Mouse (Mus musculus) CH12.LX (cell line): ENCODE measurements at regions not wholly inside any gene's neighbourhood (a gene's known extent, or its start where the extent isn't known, plus 50 kb on each side); places are given as distances from the start of the nearest gene placed in this dataset.
A peak's percentile ranks its signal among the peaks of the same experiment; 100 is the strongest.

Experiments
- DNase-seq: peaks from one replicate; pipeline ENCODE4 v3.0.0-alpha.2; 2013; ENCODE audit errors: extremely low read depth
- H3K27ac ChIP-seq: 2 replicates; pipeline ENCODE4 v1.5.1; 2012; ENCODE audit warnings: low read depth, mild to moderate bottlenecking, control low read depth, moderate library complexity; ENCODE audit not compliant: insufficient read depth
- H3K27me3 ChIP-seq: replicated peaks from 2 replicates; pipeline ENCODE3; 2012; ENCODE audit warnings: inconsistent platforms
- H3K36me3 ChIP-seq, 2 experiments: replicated peaks in 1 of 2; 2 replicates each; pipeline versions ENCODE3 to v1.6.1; 2012; ENCODE audit warnings: inconsistent platforms in 1 of 2, low read length in 1 of 2, mild to moderate bottlenecking in 1 of 2, mixed read lengths in 1 of 2, moderate library complexity in 1 of 2; ENCODE audit not compliant: control insufficient read depth in 1 of 2, insufficient read depth in 1 of 2
- H3K4me1 ChIP-seq, 2 experiments: 2 replicates each; pipeline ENCODE4 v1.6.1; 2012; ENCODE audit warnings: inconsistent platforms in 1 of 2, moderate library complexity in 1 of 2; ENCODE audit not compliant: insufficient read depth in 2 of 2, control insufficient read depth in 1 of 2
- H3K4me2 ChIP-seq: 2 replicates; pipeline ENCODE4 v1.6.1; 2012; ENCODE audit warnings: low read depth, mild to moderate bottlenecking, control low read depth; ENCODE audit not compliant: poor library complexity, insufficient read depth, severe bottlenecking
- H3K4me3 ChIP-seq, 3 experiments: fragments of 150-350 bp in 1 of 3; sonication (generic) in 1 of 3; replicated peaks in 1 of 3; 2 replicates each; pipeline versions ENCODE3 to v1.5.1; 2011 to 2012; ENCODE audit warnings: low read depth in 2 of 3, low read length in 2 of 3, mild to moderate bottlenecking in 2 of 3, moderate library complexity in 2 of 3, control low read depth in 1 of 3, improper control_type of control experiment in 1 of 3, inconsistent platforms in 1 of 3, mixed read lengths in 1 of 3; ENCODE audit not compliant: poor library complexity in 1 of 3
- H3K79me2 ChIP-seq: replicated peaks from 2 replicates; pipeline ENCODE4 v1.6.1; 2012; ENCODE audit warnings: mild to moderate bottlenecking, moderate library complexity; ENCODE audit not compliant: control insufficient read depth, poor library complexity, insufficient read depth, severe bottlenecking; ENCODE audit errors: extremely low read depth
- H3K9ac ChIP-seq: 2 replicates; pipeline ENCODE4 v1.6.1; 2012; ENCODE audit warnings: low read depth, mild to moderate bottlenecking, control low read depth, moderate library complexity; ENCODE audit not compliant: insufficient read depth
- H3K9me3 ChIP-seq: replicated peaks from 2 replicates; pipeline ENCODE3; 2012; ENCODE audit warnings: low read length, inconsistent platforms, mixed read lengths
- BHLHE40 ChIP-seq: IDR thresholded peaks from 2 replicates; pipeline ENCODE4 v1.6.1; 2011; ENCODE audit warnings: mild to moderate bottlenecking, low read depth, low read length, improper control_type of control experiment
- CHD2 ChIP-seq: IDR thresholded peaks from 2 replicates; pipeline ENCODE4 v1.6.1; 2011; ENCODE audit warnings: low read length, improper control_type of control experiment
- CTCF ChIP-seq, 2 experiments: IDR thresholded peaks in 1 of 2; conservative IDR thresholded peaks in 1 of 2; 2 replicates each; pipeline ENCODE4 v1.5.1; 2011 to 2012; ENCODE audit warnings: low read depth in 2 of 2, low read length in 2 of 2, improper control_type of control experiment in 1 of 2, inconsistent platforms in 1 of 2, mild to moderate bottlenecking in 1 of 2, moderate library complexity in 1 of 2
- E2F4 ChIP-seq: IDR thresholded peaks from 2 replicates; pipeline ENCODE4 v1.6.1; 2011; ENCODE audit warnings: low read depth, low read length, improper control_type of control experiment; ENCODE audit not compliant: insufficient replicate concordance
- ELF1 ChIP-seq: IDR thresholded peaks from 2 replicates; pipeline ENCODE4 v1.6.1; 2014; ENCODE audit warnings: low read depth, mild to moderate bottlenecking, inconsistent platforms, low read length, improper control_type of control experiment
- EP300 ChIP-seq: IDR thresholded peaks from 2 replicates; pipeline ENCODE4 v1.6.1; 2011; ENCODE audit warnings: low read length, improper control_type of control experiment
- IRF4 ChIP-seq: IDR thresholded peaks from 2 replicates; pipeline ENCODE4 v1.6.1; 2014; ENCODE audit warnings: low read depth, mild to moderate bottlenecking, inconsistent platforms, low read length, improper control_type of control experiment
- MAFK ChIP-seq: IDR thresholded peaks from 2 replicates; pipeline ENCODE4 v1.6.1; 2011; ENCODE audit warnings: low read length, improper control_type of control experiment; ENCODE audit not compliant: insufficient replicate concordance
- MAX ChIP-seq: IDR thresholded peaks from 2 replicates; pipeline ENCODE4 v1.6.1; 2011; ENCODE audit warnings: low read length, improper control_type of control experiment
- MAZ ChIP-seq: IDR thresholded peaks from 2 replicates; pipeline ENCODE4 v1.6.1; 2012; ENCODE audit warnings: low read depth, mild to moderate bottlenecking, inconsistent platforms, low read length, improper control_type of control experiment, moderate library complexity
- MEF2A ChIP-seq: IDR thresholded peaks from 2 replicates; pipeline ENCODE4 v1.6.1; 2014; ENCODE audit warnings: low read depth, mild to moderate bottlenecking, inconsistent platforms, low read length, improper control_type of control experiment, borderline replicate concordance
- NELFE ChIP-seq: IDR thresholded peaks from 2 replicates; pipeline ENCODE4 v1.6.1; 2011; ENCODE audit warnings: low read depth, low read length, improper control_type of control experiment
- NRF1 ChIP-seq: IDR thresholded peaks from 2 replicates; pipeline ENCODE4 v1.6.1; 2014; ENCODE audit warnings: low read depth, mild to moderate bottlenecking, inconsistent platforms, low read length, improper control_type of control experiment, moderate library complexity
- POLR2AphosphoS2 ChIP-seq: IDR thresholded peaks from 2 replicates; pipeline ENCODE4 v1.6.1; 2011; ENCODE audit warnings: low read depth, low read length, improper control_type of control experiment
- RAD21 ChIP-seq: IDR thresholded peaks from 2 replicates; pipeline ENCODE4 v1.6.1; 2011; ENCODE audit warnings: low read depth, mild to moderate bottlenecking, low read length, improper control_type of control experiment, moderate library complexity
- RCOR1 ChIP-seq: conservative IDR thresholded peaks from 2 replicates; pipeline ENCODE4 v1.6.1; 2012; ENCODE audit warnings: low read depth, mild to moderate bottlenecking, inconsistent platforms, low read length, improper control_type of control experiment
- SMC3 ChIP-seq: IDR thresholded peaks from 2 replicates; pipeline ENCODE4 v1.6.1; 2011; ENCODE audit warnings: low read depth, low read length, improper control_type of control experiment
- USF1 ChIP-seq: IDR thresholded peaks from 2 replicates; pipeline ENCODE4 v1.6.1; 2014; ENCODE audit warnings: low read depth, mild to moderate bottlenecking, inconsistent platforms, low read length, improper control_type of control experiment
- dilution Hi-C: fragments of 300-500 bp; cut with MboI; formaldehyde crosslinking; loops from 2 replicates; pipeline ENCODE4 v1.14.3; 2020; ENCODE audit warnings: low sequenced_read_pairs; ENCODE audit not compliant: extremely low pct_unique_long_range_greater_than_20kb, extremely low pct_ligation_motif_present
- in situ Hi-C: fragments of 300-500 bp; cut with MboI; formaldehyde crosslinking; loops from 3 replicates; pipeline ENCODE4 v1.14.3; 2019; ENCODE audit warnings: low sequenced_read_pairs, low pct_ligation_motif_present, low pct_unique_long_range_greater_than_20kb, mixed read lengths

GRCm38 (mm10) chr3:38045523-38045922 lies 321.2 kb upstream of the Gm5148 start:
- dilution Hi-C loops = no loop called here

GRCm38 (mm10) chr3:38044338-38044737 lies 320.0 kb upstream of the Gm5148 start:
- H3K9ac ChIP-seq = no peak overlapping the region
- no peak overlapping the region for H3K4me2 ChIP-seq
- TF ChIP-seq BHLHE40 (no peak), ELF1 (no peak), MAFK (no peak), IRF4 (no peak), CTCF (conservative IDR thresholded peaks at IDR 0.05 in 1 of 2, IDR thresholded peaks at IDR 0.05 in 1 of 2; ENCODE audit: low read depth in 2 of 2, low read length in 2 of 2) (no peak), NRF1 (no peak), NELFE (no peak), CHD2 (no peak), MAX (no peak), MAZ (no peak), RCOR1 (no peak)
- H3K27ac ChIP-seq = no peak overlapping the region
- H3K9me3 ChIP-seq = no peaks in the 10 kb centered on the region
- no peaks in the 10 kb centered on the region for H3K79me2 ChIP-seq
- H3K4me3 ChIP-seq = no peak overlapping the region
- dilution Hi-C loops = no loop called here
- in situ Hi-C loops = no loop called here
- no peak for DNase-seq
- peaks cover 11 to 28% of the 10 kb centered on the region in 2 experiments; a peak in 3 of 4 replicates for H3K4me1 ChIP-seq
- H3K27me3 ChIP-seq = no peaks in the 10 kb centered on the region
- H3K36me3 ChIP-seq = no peaks in the 10 kb centered on the region

More at GRCm38 (mm10) chr3:38045523-38045922, 321.2 kb upstream of the Gm5148 start:
- H3K36me3 ChIP-seq = no peaks in the 10 kb centered on the region
- H3K27ac ChIP-seq = no peak overlapping the region
- H3K4me2 ChIP-seq = no peak overlapping the region
- H3K79me2 ChIP-seq = no peaks in the 10 kb centered on the region
- no peak overlapping the region for H3K4me3 ChIP-seq
- peaks cover 6 to 23% of the 10 kb centered on the region in 2 experiments; a peak in 3 of 4 replicates for H3K4me1 ChIP-seq
- in situ Hi-C loops = no loop called here
- no peaks in the 10 kb centered on the region for H3K9me3 ChIP-seq
- no peak overlapping the region for H3K9ac ChIP-seq
- no peaks in the 10 kb centered on the region for H3K27me3 ChIP-seq
- DNase-seq = no peak
- peak; percentile 49 for TF ChIP-seq RAD21
- TF ChIP-seq SMC3 = peak; percentile 23; the same call in 1 of the 2 replicates
- TF ChIP-seq USF1 = no peak
- peak in 1 of 2 experiments; percentile 46; a peak in 2 of 4 replicates for TF ChIP-seq CTCF (conservative IDR thresholded peaks at IDR 0.05 in 1 of 2, IDR thresholded peaks at IDR 0.05 in 1 of 2; ENCODE audit: low read depth in 2 of 2, low read length in 2 of 2)
- TF ChIP-seq CHD2 = no peak

GRCm38 (mm10) chr3:38042614-38043013 lies 318.3 kb upstream of the Gm5148 start:
- H3K9ac ChIP-seq = no peak overlapping the region
- no peaks in the 10 kb centered on the region for H3K27me3 ChIP-seq
- H3K27ac ChIP-seq = no peak overlapping the region
- no peak overlapping the region for H3K4me3 ChIP-seq
- H3K79me2 ChIP-seq = no peaks in the 10 kb centered on the region
- in situ Hi-C loops (no loop called here), dilution Hi-C loops (no loop called here)
- H3K4me1 ChIP-seq = peaks cover 10 to 22% of the 10 kb centered on the region in 2 experiments; a peak in 3 of 4 replicates
- H3K36me3 ChIP-seq = no peaks in the 10 kb centered on the region
- H3K4me2 ChIP-seq = no peak overlapping the region
- H3K9me3 ChIP-seq = no peaks in the 10 kb centered on the region
- TF ChIP-seq BHLHE40 = no peak
- TF ChIP-seq POLR2AphosphoS2 = no peak
- no peak for TF ChIP-seq E2F4
- TF ChIP-seq NELFE = no peak
- TF ChIP-seq MAFK = no peak
- TF ChIP-seq NRF1 = no peak
- TF ChIP-seq EP300 = no peak
- no peak for TF ChIP-seq MEF2A
- no peak for TF ChIP-seq CHD2
- TF ChIP-seq, all 38 proteins: peak for 0
- no peak for DNase-seq
